Mouse (Mus musculus): Measurements from ENCODE around the gene Tuba1b. TPM values are rescaled to one million over a fixed set of nuclear protein-coding genes. Genes with fewer than 3 reads are reported as not detected.
"Not testable (repeated sequence)": the region's sequence is repeated elsewhere in the genome, so short reads cannot be mapped to it uniquely, and the experiment has no call there.

Gene Tuba1b
- polyA plus RNA-seq, 1 experiment from 2014 or later, result 2,366 TPM

GRCm38 (mm10) chr15:98973015-98973614 lies 38.8 kb upstream of the Tuba1b start:
- H3K4me3 ChIP-seq (ENCODE audit: low read depth, low read length), result no peak overlapping the region
- peaks cover 38% of the 10 kb centered on the region for H3K4me1 ChIP-seq (replicated peaks; ENCODE audit: control insufficient read depth, insufficient read depth, low read length)
- no peak for DNase-seq (ENCODE audit: low spot score)
- WGBS, result 93% methylated on average over 9 of the region's 9 CpGs
- H3K36me3 ChIP-seq (ENCODE audit: control insufficient read depth, insufficient read depth, low read length), result no peaks in the 10 kb centered on the region
- no peaks in the 10 kb centered on the region for H3K27me3 ChIP-seq (ENCODE audit: control insufficient read depth, insufficient read depth, low read length)
- no peak for ATAC-seq (replicated peaks; ENCODE audit: low FRiP score)
- H3K9ac ChIP-seq (ENCODE audit: low read length), result no peak overlapping the region
- no peaks in the 10 kb centered on the region for H3K9me3 ChIP-seq (ENCODE audit: control insufficient read depth, low read length)
- no peak overlapping the region for H3K4me2 ChIP-seq (ENCODE audit: low read depth, low read length, severe bottlenecking)
- 0 out of 2 replicates have a peak overlapping the region, but pooled peaks have one; percentile 12 for H3K27ac ChIP-seq (ENCODE audit: low read depth, low read length)

DNA sequence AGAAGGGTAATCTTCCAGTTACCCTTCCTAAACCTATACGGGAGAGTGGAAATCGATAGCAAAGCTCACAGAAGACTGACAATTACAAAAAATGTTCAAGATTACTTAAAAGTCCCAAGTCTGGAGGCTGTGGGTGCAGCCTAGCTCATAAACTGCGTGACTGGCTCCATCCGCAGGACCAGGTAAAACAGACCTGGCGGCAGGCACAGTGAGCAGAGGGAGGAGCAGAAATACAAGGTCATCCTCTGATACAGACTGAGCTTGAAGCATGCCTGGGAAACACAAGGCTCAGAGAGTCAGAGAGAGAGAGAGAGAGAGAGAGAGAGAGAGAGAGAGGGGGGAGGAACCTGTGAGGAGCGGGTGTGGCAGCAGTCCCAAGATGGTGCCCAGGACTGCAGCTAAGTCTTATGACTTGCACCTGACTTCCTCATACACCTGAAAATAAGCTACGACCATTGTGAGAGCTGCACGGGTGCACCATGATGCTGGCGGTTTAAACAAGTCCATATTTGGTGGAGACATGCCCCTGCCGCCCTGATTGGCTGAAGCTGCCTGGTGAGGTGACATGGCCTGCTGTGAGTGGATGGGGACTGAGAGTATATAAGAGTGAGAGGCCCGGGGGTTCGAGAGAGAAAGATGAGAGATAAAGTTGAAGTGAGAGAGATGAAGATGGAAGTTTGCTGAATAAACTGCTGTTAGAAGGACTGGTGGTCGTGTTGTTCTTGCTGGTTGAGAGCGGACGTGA lies 37.4 kb upstream of the Tuba1b start:
- Histone ChIP-seq H3K4me2 (ENCODE audit: low read depth, low read length, severe bottlenecking) (peak overlapping the region; percentile 34; the same call in 1 of the 2 replicates), H3K9ac (ENCODE audit: low read length) (peak overlapping the region; percentile 33; the same call in 1 of the 2 replicates), H3K4me1 (replicated peaks; ENCODE audit: control insufficient read depth, insufficient read depth, low read length) (peaks cover 29% of the 10 kb centered on the region), H3K27ac (ENCODE audit: low read depth, low read length) (peak overlapping the region; percentile 90)
- not testable (repeated sequence) for H3K9me3 ChIP-seq (ENCODE audit: control insufficient read depth, low read length); H3K36me3 ChIP-seq (ENCODE audit: control insufficient read depth, insufficient read depth, low read length); H3K4me3 ChIP-seq (ENCODE audit: low read depth, low read length); H3K27me3 ChIP-seq (ENCODE audit: control insufficient read depth, insufficient read depth, low read length); DNase-seq (ENCODE audit: low spot score); ATAC-seq (replicated peaks; ENCODE audit: low FRiP score)
- WGBS, result 77% methylated on average over 15 of the region's 15 CpGs

GRCm38 (mm10) chr15:98971111-98971510 lies 36.7 kb upstream of the Tuba1b start:
- Histone ChIP-seq H3K36me3 (ENCODE audit: control insufficient read depth, insufficient read depth, low read length) (no peaks in the 10 kb centered on the region), H3K4me1 (replicated peaks; ENCODE audit: control insufficient read depth, insufficient read depth, low read length) (peaks cover 31% of the 10 kb centered on the region), H3K9me3 (ENCODE audit: control insufficient read depth, low read length) (no peaks in the 10 kb centered on the region; the same call in 1 of the 2 replicates), H3K4me2 (ENCODE audit: low read depth, low read length, severe bottlenecking) (peak overlapping the region; percentile 34; the same call in 1 of the 2 replicates), H3K4me3 (ENCODE audit: low read depth, low read length) (no peak overlapping the region), H3K27ac (ENCODE audit: low read depth, low read length) (peak overlapping the region; percentile 90), H3K27me3 (ENCODE audit: control insufficient read depth, insufficient read depth, low read length) (no peaks in the 10 kb centered on the region), H3K9ac (ENCODE audit: low read length) (peak overlapping the region; percentile 33; the same call in 1 of the 2 replicates)
- ATAC-seq (replicated peaks; ENCODE audit: low FRiP score) (no peak), DNase-seq (ENCODE audit: low spot score) (no peak)
- 21% methylated on average over 4 of the region's 4 CpGs for WGBS

DNA sequence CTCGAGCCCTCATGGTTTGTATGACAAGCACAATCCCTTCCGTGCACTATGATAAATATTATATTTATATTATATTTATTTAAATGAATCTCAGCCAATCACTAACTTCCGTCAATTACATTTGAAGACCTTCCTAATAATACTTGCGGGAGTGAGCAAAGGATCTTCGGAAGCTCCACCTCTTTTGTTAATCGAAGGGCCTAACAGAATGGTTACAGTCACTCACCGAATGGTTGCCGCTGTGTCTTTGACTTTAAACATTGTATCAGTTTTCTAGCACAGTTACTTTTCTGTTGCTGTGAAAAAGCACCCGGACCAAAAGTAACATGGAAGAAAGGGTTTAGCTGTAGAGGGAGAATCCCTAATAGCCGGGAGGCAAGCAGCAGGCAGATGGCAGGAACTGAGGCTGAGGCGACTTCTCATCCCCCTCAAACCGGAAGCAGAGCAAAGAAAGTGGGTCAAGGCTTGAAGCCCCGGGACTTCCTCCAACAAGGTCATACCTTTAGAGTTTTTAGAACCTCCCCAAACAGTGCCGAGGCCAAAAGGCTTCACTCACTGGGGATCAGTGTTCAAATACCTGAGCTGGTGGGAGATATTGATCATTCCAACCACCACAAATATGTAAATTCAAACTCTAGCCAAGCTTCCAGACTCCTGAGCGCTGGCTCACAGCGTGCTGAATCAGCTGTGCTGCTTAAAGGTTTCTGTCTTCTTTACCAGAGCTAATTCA lies 35.2 kb upstream of the Tuba1b start:
- Histone ChIP-seq H3K27me3 (ENCODE audit: control insufficient read depth, insufficient read depth, low read length) (no peaks in the 10 kb centered on the region), H3K4me1 (replicated peaks; ENCODE audit: control insufficient read depth, insufficient read depth, low read length) (peaks cover 31% of the 10 kb centered on the region), H3K4me3 (ENCODE audit: low read depth, low read length) (no peak overlapping the region; the same call in 1 of the 2 replicates), H3K4me2 (ENCODE audit: low read depth, low read length, severe bottlenecking) (peak overlapping the region; percentile 37; the same call in 1 of the 2 replicates), H3K27ac (ENCODE audit: low read depth, low read length) (peak overlapping the region; percentile 99), H3K9ac (ENCODE audit: low read length) (peak overlapping the region; percentile 28; the same call in 1 of the 2 replicates), H3K36me3 (ENCODE audit: control insufficient read depth, insufficient read depth, low read length) (no peaks in the 10 kb centered on the region), H3K9me3 (ENCODE audit: control insufficient read depth, low read length) (no peaks in the 10 kb centered on the region; the same call in 1 of the 2 replicates)
- DNase-seq (ENCODE audit: low spot score), result no peak
- ATAC-seq (replicated peaks; ENCODE audit: low FRiP score), result peak; percentile 31
- 5% methylated on average over 16 of the region's 16 CpGs for WGBS

GRCm38 (mm10) chr15:98968701-98969371 lies 34.5 kb upstream of the Tuba1b start:
- Histone ChIP-seq H3K4me3 (ENCODE audit: low read depth, low read length) (no peak overlapping the region; the same call in 1 of the 2 replicates), H3K36me3 (ENCODE audit: control insufficient read depth, insufficient read depth, low read length) (no peaks in the 10 kb centered on the region), H3K27ac (ENCODE audit: low read depth, low read length) (peak overlapping the region; percentile 99), H3K4me1 (replicated peaks; ENCODE audit: control insufficient read depth, insufficient read depth, low read length) (peaks cover 31% of the 10 kb centered on the region), H3K27me3 (ENCODE audit: control insufficient read depth, insufficient read depth, low read length) (no peaks in the 10 kb centered on the region), H3K9ac (ENCODE audit: low read length) (peak overlapping the region; percentile 63), H3K9me3 (ENCODE audit: control insufficient read depth, low read length) (peaks cover 3% of the 10 kb centered on the region; the same call in 1 of the 2 replicates), H3K4me2 (ENCODE audit: low read depth, low read length, severe bottlenecking) (peak overlapping the region; percentile 37; the same call in 1 of the 2 replicates)
- 2% methylated on average over 12 of the region's 12 CpGs for WGBS
- DNase-seq (ENCODE audit: low spot score), result peak; percentile 92
- peak; percentile 94 for ATAC-seq (replicated peaks; ENCODE audit: low FRiP score)

- 80% methylated on average over 3 of the region's 3 CpGs for WGBS
- Histone ChIP-seq H3K4me1 (replicated peaks; ENCODE audit: control insufficient read depth, insufficient read depth, low read length) (0 out of 2 replicates have a peak, but pooled peaks cover 2% of the 10 kb centered on the region), H3K9me3 (ENCODE audit: control insufficient read depth, low read length) (peaks cover 4% of the 10 kb centered on the region; the same call in 1 of the 2 replicates), H3K36me3 (ENCODE audit: control insufficient read depth, insufficient read depth, low read length) (no peaks in the 10 kb centered on the region), H3K27me3 (ENCODE audit: control insufficient read depth, insufficient read depth, low read length) (no peaks in the 10 kb centered on the region), H3K4me2 (ENCODE audit: low read depth, low read length, severe bottlenecking) (no peak overlapping the region), H3K4me3 (ENCODE audit: low read depth, low read length) (no peak overlapping the region), H3K9ac (ENCODE audit: low read length) (no peak overlapping the region), H3K27ac (ENCODE audit: low read depth, low read length) (no peak overlapping the region)
- no peak for DNase-seq (ENCODE audit: low spot score)
- no peak for ATAC-seq (replicated peaks; ENCODE audit: low FRiP score)
These were observed 25.2 kb upstream of the Tuba1b start for GRCm38 (mm10) chr15:98959531-98959930.

- Histone ChIP-seq H3K9ac (ENCODE audit: low read length) (no peak overlapping the region), H3K27ac (ENCODE audit: low read depth, low read length) (no peak overlapping the region), H3K4me2 (ENCODE audit: low read depth, low read length, severe bottlenecking) (no peak overlapping the region), H3K9me3 (ENCODE audit: control insufficient read depth, low read length) (peaks cover 2% of the 10 kb centered on the region; the same call in 1 of the 2 replicates), H3K27me3 (ENCODE audit: control insufficient read depth, insufficient read depth, low read length) (no peaks in the 10 kb centered on the region), H3K36me3 (ENCODE audit: control insufficient read depth, insufficient read depth, low read length) (no peaks in the 10 kb centered on the region), H3K4me3 (ENCODE audit: low read depth, low read length) (no peak overlapping the region), H3K4me1 (replicated peaks; ENCODE audit: control insufficient read depth, insufficient read depth, low read length) (0 out of 2 replicates have a peak, but pooled peaks cover 2% of the 10 kb centered on the region)
- DNase-seq (ENCODE audit: low spot score) (no peak), ATAC-seq (replicated peaks; ENCODE audit: low FRiP score) (no peak)
- WGBS, result 90% methylated on average over 4 of the region's 4 CpGs
These were observed 24.6 kb upstream of the Tuba1b start for GRCm38 (mm10) chr15:98958901-98959420.

Data from forebrain, embryonic 11.5 days (tissue).